Mouse (Mus musculus) ES-E14 (cell line): ENCODE results near the gene Oser1. TPM values are rescaled to one million over a fixed set of nuclear protein-coding genes. Genes with fewer than 3 reads are reported as not detected.

ENCODE experiments used
- DNase-seq: peaks from one replicate; pipeline ENCODE4 v3.0.0-alpha.2; 2013; ENCODE audit warnings: low read depth, low spot score
- H3K27ac ChIP-seq: 2 replicates; pipeline ENCODE4 v1.5.1; 2012; ENCODE audit warnings: low read depth, mild to moderate bottlenecking, low read length, moderate library complexity, mixed read lengths; ENCODE audit not compliant: poor library complexity, insufficient read depth, severe bottlenecking
- H3K36me3 ChIP-seq: 2 replicates; pipeline ENCODE4 v1.6.1; 2012; ENCODE audit warnings: mild to moderate bottlenecking, low read length, moderate library complexity, mixed read lengths; ENCODE audit not compliant: control insufficient read depth, poor library complexity, insufficient read depth, severe bottlenecking
- H3K4me1 ChIP-seq, 2 experiments: fragments of 150-350 bp in 1 of 2; sonication (generic) in 1 of 2; 2 replicates each; pipeline ENCODE4 v1.6.1; 2012; ENCODE audit warnings: low read length in 2 of 2, mild to moderate bottlenecking in 1 of 2, mixed read lengths in 1 of 2; ENCODE audit not compliant: control insufficient read depth in 2 of 2, insufficient read depth in 2 of 2, poor library complexity in 1 of 2
- H3K4me3 ChIP-seq, 2 experiments: fragments of 150-350 bp in 1 of 2; sonication (generic) in 1 of 2; 2 replicates each; pipeline ENCODE4 v1.5.1; 2012; ENCODE audit warnings: low read length in 2 of 2, low read depth in 1 of 2, mild to moderate bottlenecking in 1 of 2, mixed read lengths in 1 of 2; ENCODE audit not compliant: insufficient read depth in 1 of 2, poor library complexity in 1 of 2, severe bottlenecking in 1 of 2
- H3K9ac ChIP-seq: 2 replicates; pipeline ENCODE4 v1.6.1; 2012; ENCODE audit warnings: low read depth, mild to moderate bottlenecking, low read length, mixed read lengths; ENCODE audit not compliant: poor library complexity, insufficient read depth, severe bottlenecking
- H3K9me3 ChIP-seq: fragments of 150-350 bp; sonication (generic); 2 replicates; pipeline ENCODE4 v1.6.1; 2012; ENCODE audit warnings: low read depth, mild to moderate bottlenecking, low read length; ENCODE audit not compliant: control insufficient read depth, insufficient read depth
- CHD2 ChIP-seq: IDR thresholded peaks from 2 replicates; pipeline ENCODE4 v1.6.1; 2014; ENCODE audit warnings: mild to moderate bottlenecking, low read depth, low read length, inconsistent platforms
- HCFC1 ChIP-seq: IDR thresholded peaks from 2 replicates; pipeline ENCODE4 v1.6.1; 2012; ENCODE audit warnings: low read length, inconsistent platforms, borderline replicate concordance; ENCODE audit not compliant: insufficient read depth
- MAFK ChIP-seq: IDR thresholded peaks from 2 replicates; pipeline ENCODE4 v1.6.1; 2014; ENCODE audit warnings: mild to moderate bottlenecking, low read depth, low read length, inconsistent platforms; ENCODE audit not compliant: insufficient read depth
- ZC3H11A ChIP-seq: IDR thresholded peaks from 2 replicates; pipeline ENCODE4 v1.6.1; 2012; ENCODE audit warnings: low read depth, mild to moderate bottlenecking, inconsistent platforms, low read length, borderline replicate concordance
- ZNF384 ChIP-seq: IDR thresholded peaks from 2 replicates; pipeline ENCODE4 v1.6.1; 2012; ENCODE audit warnings: low read depth, low read length, inconsistent platforms
- in situ Hi-C, 2 experiments: fragments of 600-800 bp; cut with MboI; formaldehyde crosslinking; loops; one replicate each; pipeline ENCODE4 v1.15.1; 2025; ENCODE audit warnings: low sequenced_read_pairs in 2 of 2, inconsistent platforms in 1 of 2; ENCODE audit not compliant: unreplicated experiment in 2 of 2
- total RNA-seq: library from RNA; depleted of rRNA; stranded (reverse); fragments of 300-350 nt; gene quantifications from 2 replicates; pipeline ENCODE4 v1.2.3, GENCODE M21; 2012; rRNA removed

Oser1 gene
- total RNA-seq: 31.5 and 42.0 TPM in 2 replicates

GRCm38 (mm10) chr2:163424597-163424996 lies at the start of gene Oser1:
Gene Oser1, minus strand, starts transcription at chr2:163424697.
- no peaks in the 10 kb centered on the region for H3K9me3 ChIP-seq

DNA sequence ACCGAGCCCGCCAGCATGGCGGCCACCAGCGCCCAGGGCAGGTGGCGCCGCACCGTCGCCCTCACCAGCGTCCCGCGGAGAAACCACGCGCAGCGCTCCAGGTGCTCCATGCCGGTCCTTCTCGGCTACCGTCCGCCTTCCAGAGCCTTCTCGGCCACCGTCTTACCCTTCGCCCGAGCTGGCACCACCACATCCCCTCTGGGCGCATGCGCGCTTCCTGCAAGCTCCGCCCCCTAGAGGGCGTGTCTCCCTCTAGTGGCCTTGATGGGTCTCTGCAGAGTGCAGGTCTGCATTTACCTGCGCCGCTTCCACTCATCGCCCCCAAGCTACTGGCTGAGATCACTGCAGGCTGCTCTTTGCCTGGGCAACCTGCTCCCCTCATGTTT lies 48.0 kb upstream of the Oser1 start, which contains the start of gene Fitm2:
Gene Fitm2 (minus strand): TSS at position 164 of the 386 bp plus-strand sequence.
- in situ Hi-C loops: no loop called here
- peaks cover 0 to 2% of the 10 kb centered on the region in 2 experiments; a peak in 1 of 4 replicates for H3K4me1 ChIP-seq
- DNase-seq: peak; percentile 99
- H3K4me3 ChIP-seq: peak within 1 kb of the TSS; percentile 71 to 85
- peak within 1 kb of the TSS; percentile 82 for H3K9ac ChIP-seq
- TF ChIP-seq MAFK (no peak), ZC3H11A (0 out of 2 replicates have a peak, but pooled peaks have one; percentile 32), ZNF384 (0 out of 2 replicates have a peak, but pooled peaks have one; percentile 48), HCFC1 (peak; percentile 81; the same call in 1 of the 2 replicates)
- H3K36me3 ChIP-seq: peaks cover 17% of the 10 kb centered on the region
- peak within 1 kb of the TSS; percentile 32 for H3K27ac ChIP-seq
- H3K9me3 ChIP-seq: no peaks in the 10 kb centered on the region

More at GRCm38 (mm10) chr2:163424597-163424996, at the start of gene Oser1:
- DNase-seq: no peak
- H3K27ac ChIP-seq: no peak within 1 kb of the TSS
- TF ChIP-seq HCFC1: no peak
- no peak for TF ChIP-seq MAFK
- TF ChIP-seq CHD2: no peak
- peaks cover 0 to 8% of the 10 kb centered on the region in 2 experiments; a peak in 1 of 4 replicates for H3K4me1 ChIP-seq
- no peak within 1 kb of the TSS for H3K9ac ChIP-seq
- H3K4me3 ChIP-seq: no peak within 1 kb of the TSS
- H3K36me3 ChIP-seq: peaks cover 6% of the 10 kb centered on the region; the same call in 1 of the 2 replicates
- in situ Hi-C loops: no loop called here

DNA sequence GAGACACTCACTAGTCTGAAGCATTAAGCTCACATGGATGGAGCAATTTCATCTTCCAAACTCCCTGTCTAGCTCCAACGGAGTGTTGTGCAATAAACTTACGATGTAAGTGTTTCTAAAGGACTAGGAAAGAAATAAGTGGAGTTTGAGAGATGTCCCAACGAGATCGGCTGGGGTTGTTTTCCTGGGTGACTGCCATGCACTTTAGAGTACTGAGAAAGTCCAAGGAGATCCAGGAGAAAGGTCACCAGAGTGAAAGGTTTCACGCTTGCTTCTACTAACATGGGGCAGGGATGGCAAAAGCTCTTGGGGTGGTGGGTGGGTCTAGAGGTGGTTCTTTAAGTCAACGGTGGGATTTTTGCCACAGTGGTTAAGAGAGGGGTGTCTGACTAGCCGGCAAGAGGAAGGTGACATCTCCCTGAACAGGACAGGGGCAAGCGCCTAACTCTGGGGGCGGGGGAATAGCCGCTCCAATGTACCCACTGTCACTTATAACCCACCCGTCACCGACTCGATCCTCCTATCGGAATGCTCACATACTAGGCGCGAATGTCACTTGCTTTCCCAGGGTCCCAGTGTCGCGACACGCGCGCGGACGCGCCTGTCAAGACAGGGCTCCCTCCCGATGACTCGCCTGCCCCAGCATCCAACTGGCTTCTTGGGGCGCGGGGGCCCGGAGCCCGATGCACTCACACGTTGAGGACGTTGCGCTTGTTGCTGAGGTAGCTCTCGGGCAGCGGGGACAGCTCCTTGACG lies 47.4 kb upstream of the Oser1 start:
- no peaks in the 10 kb centered on the region for H3K9me3 ChIP-seq
- peaks cover 17% of the 10 kb centered on the region for H3K36me3 ChIP-seq
- peak overlapping the region; percentile 82 for H3K9ac ChIP-seq
- in situ Hi-C loops: no loop called here
- peaks cover 2 to 3% of the 10 kb centered on the region in 2 experiments; a peak in 2 of 4 replicates for H3K4me1 ChIP-seq
- H3K27ac ChIP-seq: peak overlapping the region; percentile 32; the same call in 1 of the 2 replicates
- DNase-seq: peak; percentile 16
- H3K4me3 ChIP-seq: peak overlapping the region; percentile 71 to 85
- TF ChIP-seq CHD2 (no peak), HCFC1 (no peak), ZNF384 (no peak), MAFK (no peak), ZC3H11A (no peak)

DNA sequence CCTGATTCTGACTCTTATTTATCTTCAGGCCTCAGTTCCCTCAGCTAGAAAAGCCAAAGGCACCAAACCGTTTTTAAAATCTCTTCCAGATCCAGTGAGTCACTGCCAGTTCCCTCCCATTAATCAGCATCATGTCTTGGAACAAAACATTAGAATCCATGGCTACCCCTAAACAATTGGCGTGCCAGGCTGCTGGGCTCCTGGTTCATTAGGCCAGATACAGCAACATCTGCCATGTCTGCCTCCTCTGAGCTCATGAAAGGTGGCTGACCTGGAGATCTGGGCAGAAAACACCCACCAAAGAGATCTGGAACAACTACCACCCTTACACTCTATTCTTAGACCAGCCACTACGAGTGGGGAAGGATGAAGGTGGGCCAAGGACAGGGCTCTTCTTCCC lies 46.6 kb upstream of the Oser1 start:
- Histone ChIP-seq H3K4me1 (peaks cover 3 to 6% of the 10 kb centered on the region in 2 experiments; a peak in 3 of 4 replicates), H3K36me3 (peaks cover 19% of the 10 kb centered on the region), H3K9ac (no peak overlapping the region), H3K9me3 (no peaks in the 10 kb centered on the region), H3K4me3 (peak overlapping the region in 1 of 2 experiments; percentile 71; a peak in 2 of 4 replicates), H3K27ac (no peak overlapping the region)
- TF ChIP-seq ZC3H11A (no peak), MAFK (no peak)
- in situ Hi-C loops: no loop called here
- no peak for DNase-seq

DNA sequence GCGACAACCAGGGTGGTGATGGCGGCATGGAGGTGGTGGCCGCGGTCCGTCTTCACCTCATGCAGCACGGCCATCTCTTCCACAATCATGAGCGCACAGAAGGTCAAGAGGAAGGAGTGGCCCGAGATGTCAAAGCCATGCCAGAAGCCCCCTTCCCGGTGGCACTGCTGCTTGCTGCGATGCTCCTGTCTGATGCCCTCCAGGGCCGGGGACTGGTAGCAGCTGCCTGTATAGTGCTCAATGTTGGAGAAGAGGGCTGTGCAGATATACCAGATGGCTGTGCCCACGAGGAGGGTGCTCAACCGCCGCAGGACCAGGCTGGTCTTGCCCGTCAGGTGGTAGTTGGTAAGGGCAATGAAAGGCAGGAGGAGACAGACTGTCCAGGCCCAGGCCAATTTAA lies 45.2 kb upstream of the Oser1 start:
- peaks cover 11 to 13% of the 10 kb centered on the region in 2 experiments for H3K4me1 ChIP-seq
- H3K4me3 ChIP-seq: no peak overlapping the region
- DNase-seq: no peak
- TF ChIP-seq ZC3H11A: no peak
- no peak for TF ChIP-seq ZNF384
- TF ChIP-seq CHD2: no peak
- H3K27ac ChIP-seq: no peak overlapping the region
- H3K9me3 ChIP-seq: no peaks in the 10 kb centered on the region
- peaks cover 19% of the 10 kb centered on the region for H3K36me3 ChIP-seq
- in situ Hi-C loops: no loop called here
- no peak overlapping the region for H3K9ac ChIP-seq
